In the genomic region with DNA sequence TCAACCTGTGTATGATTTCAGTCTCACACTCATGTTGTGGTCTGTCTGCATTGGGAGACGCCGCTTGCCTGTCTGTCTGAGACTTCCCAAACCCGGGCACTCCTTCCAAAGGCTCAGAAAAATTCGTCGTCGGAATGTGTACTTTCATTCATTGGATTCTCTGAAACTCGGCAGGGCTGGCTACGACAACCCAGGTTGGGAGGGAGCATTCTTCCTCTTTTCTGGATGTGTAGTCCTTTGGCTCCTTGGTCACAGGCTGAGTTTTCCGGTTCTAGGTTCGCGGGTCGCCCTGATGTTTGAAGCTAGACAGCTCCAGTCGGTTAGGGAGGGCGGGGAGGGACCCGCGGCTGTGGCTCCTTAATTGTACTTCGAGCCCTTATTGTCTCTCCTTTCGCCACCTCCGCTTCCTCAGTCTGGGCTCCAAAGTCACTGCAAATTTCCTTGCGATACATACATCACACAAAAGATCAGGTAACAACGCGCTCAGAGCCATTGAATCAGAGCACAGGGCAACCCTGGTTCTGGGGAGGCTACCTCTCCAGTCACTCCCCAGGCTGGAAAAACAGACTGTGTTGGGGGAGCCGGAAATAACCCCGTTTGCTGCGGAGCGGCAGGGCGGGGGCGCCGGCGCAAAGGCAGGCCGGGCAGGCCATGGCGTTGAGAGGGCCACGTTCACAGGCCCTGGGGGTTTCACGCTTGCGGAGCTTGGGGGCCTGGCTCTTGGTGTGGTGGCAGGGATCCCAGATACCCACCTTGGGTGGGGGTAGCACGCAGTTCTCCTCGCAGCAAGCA, we compare ENCODE assay signal across 11 mouse cellular contexts. TPM values are rescaled to one million over a fixed set of nuclear protein-coding genes. Genes with fewer than 3 reads are reported as not detected.
DNase-seq lines count a peak whose midpoint lies in the region; ATAC-seq and TF ChIP-seq lines count a peak whose summit lies in the region.
"Had no signal": no experiment of that assay in that cellular context is flagged by ENCODE, and none has a peak within 500 bp of the region (broad histone marks: within the 10 kb centered on the region; RNA-seq: fewer than 3 reads in every experiment).

No protein-coding gene starts in this region.

- no peak for TF ChIP-seq EP300 in heart, postnatal 0 days (IDR thresholded peaks at IDR 0.05; ENCODE audit: low read depth)

- no peak for DNase-seq in kidney, postnatal 14 days
- no peak for DNase-seq in ES-E14 (ENCODE audit: low read depth, low spot score)
- no peak for DNase-seq in heart, postnatal 0 days (ENCODE audit: low spot score)
- DNase-seq in spleen, postnatal 4 days (ENCODE audit: low spot score in 2 of 2) = no peak
- DNase-seq in right cerebral cortex, postnatal 4 days = no peak
- DNase-seq in adrenal gland, adult 8-10 months = no peak
- DNase-seq: adrenal gland, postnatal 25 days had no signal

- peaks cover 75% of the 10 kb centered on the region for H3K4me1 ChIP-seq in kidney, embryonic 15.5 days
- peaks cover 0 to 6% of the 10 kb centered on the region in 2 experiments; a peak in 1 of 4 replicates for H3K4me1 ChIP-seq in ES-E14 (ENCODE audit: control insufficient read depth in 2 of 2, insufficient read depth in 2 of 2, low read length in 2 of 2, poor library complexity in 1 of 2)
- H3K4me1 ChIP-seq in heart, postnatal 0 days (ENCODE audit: control insufficient read depth, insufficient read depth) = peaks cover 9% of the 10 kb centered on the region

- peak overlapping the region; percentile 77 for H3K4me2 ChIP-seq in kidney, embryonic 15.5 days
- peak overlapping the region; percentile 47 for H3K4me2 ChIP-seq in heart, postnatal 0 days (ENCODE audit: low read depth, low read length)
- H3K4me2 ChIP-seq in myocyte (ENCODE audit: low read depth) = peak overlapping the region; percentile 95

- no peaks in the 10 kb centered on the region for H3K36me3 ChIP-seq in kidney, embryonic 15.5 days
- H3K36me3 ChIP-seq in ES-E14 (ENCODE audit: control insufficient read depth, insufficient read depth, low read length, poor library complexity, severe bottlenecking) = no peaks in the 10 kb centered on the region
- no peaks in the 10 kb centered on the region for H3K36me3 ChIP-seq in heart, postnatal 0 days (replicated peaks; ENCODE audit: control insufficient read depth, insufficient read depth, low read length)
- no peaks in the 10 kb centered on the region for H3K36me3 ChIP-seq in myocyte (ENCODE audit: control insufficient read depth, insufficient read depth)

- no peak for TF ChIP-seq CTCF in heart, postnatal 0 days (IDR thresholded peaks at IDR 0.05; ENCODE audit: low read depth)

- in situ Hi-C loops in ES-E14 (cut with MboI; ENCODE audit: low sequenced_read_pairs in 2 of 2, unreplicated experiment in 2 of 2) = loop anchor here in 1 of 2 experiments (25.0 kb wide), 1 partner anchor 335 kb away; a partner anchor contains a TSS

- under 1% methylated on average over 37 of the region's 37 CpGs for whole genome bisulfite sequencing in kidney, embryonic 15.5 days
- 2% methylated on average over 37 of the region's 37 CpGs for WGBS in heart, postnatal 0 days

- H3K27ac ChIP-seq in kidney, embryonic 15.5 days = peak overlapping the region; percentile 96
- H3K27ac ChIP-seq in ES-E14 (ENCODE audit: insufficient read depth, low read depth, low read length, poor library complexity, severe bottlenecking) = no peak overlapping the region
- no peak overlapping the region for H3K27ac ChIP-seq in heart, postnatal 0 days (ENCODE audit: low read depth)

- H3K9me3 ChIP-seq in kidney, embryonic 15.5 days (replicated peaks) = no peaks in the 10 kb centered on the region
- no peaks in the 10 kb centered on the region for H3K9me3 ChIP-seq in ES-E14 (ENCODE audit: control insufficient read depth, insufficient read depth, low read depth, low read length)
- no peaks in the 10 kb centered on the region for H3K9me3 ChIP-seq in heart, postnatal 0 days (replicated peaks; ENCODE audit: control insufficient read depth, low read length)

- H3ac ChIP-seq in myocyte (ENCODE audit: control insufficient read depth, insufficient read length) = peak overlapping the region; percentile 64

- H3K9ac ChIP-seq in kidney, embryonic 15.5 days = peak overlapping the region; percentile 75
- H3K9ac ChIP-seq in ES-E14 (ENCODE audit: insufficient read depth, low read depth, low read length, poor library complexity, severe bottlenecking) = no peak overlapping the region
- no peak overlapping the region for H3K9ac ChIP-seq in heart, postnatal 0 days (replicated peaks; ENCODE audit: low read depth, low read length)

- H3K4me3 ChIP-seq in kidney, embryonic 15.5 days (replicated peaks) = peak overlapping the region; percentile 65
- H3K4me3 ChIP-seq in ES-E14 (ENCODE audit: insufficient read depth in 1 of 2, low read depth in 1 of 2, low read length in 2 of 2, poor library complexity in 1 of 2, severe bottlenecking in 1 of 2) = peak overlapping the region; percentile 2 to 18; a peak in 2 of 4 replicates
- H3K4me3 ChIP-seq in heart, postnatal 0 days (ENCODE audit: low read depth, low read length) = peak overlapping the region; percentile 31
- H3K4me3 ChIP-seq in myocyte = peak overlapping the region; percentile 92
- H3K4me3 ChIP-seq: erythroblast, embryonic 14.5 days had no signal

- H3K27me3 ChIP-seq in kidney, embryonic 15.5 days = peaks cover 75% of the 10 kb centered on the region
- H3K27me3 ChIP-seq in heart, postnatal 0 days (ENCODE audit: control insufficient read depth, insufficient read depth, low read length) = peaks cover 100% of the 10 kb centered on the region
- no peaks in the 10 kb centered on the region for H3K27me3 ChIP-seq in myocyte (ENCODE audit: control insufficient read depth, insufficient read depth, insufficient read length)

- peak; percentile 63 for TF ChIP-seq POLR2A in myocyte (IDR thresholded peaks at IDR 0.05; ENCODE audit: insufficient read length, low read depth)

- ATAC-seq in kidney, embryonic 15.5 days (replicated peaks; ENCODE audit: low FRiP score) = 0 out of 2 replicates have a peak, but pooled peaks have one; percentile 3
- no peak for ATAC-seq in heart, postnatal 0 days (ENCODE audit: insufficient read depth, low read depth)

- peaks cover 99% of the 10 kb centered on the region for H3K79me2 ChIP-seq in myocyte (ENCODE audit: control insufficient read depth, insufficient read depth)

TF ChIP-seq in ES-E14, 5 proteins besides CTCF, POLR2A, EP300 and RAD21:
- no peak for TF ChIP-seq MAFK (IDR thresholded peaks at IDR 0.05; ENCODE audit: insufficient read depth, low read depth, low read length)
- TF ChIP-seq ZC3H11A (IDR thresholded peaks at IDR 0.05; ENCODE audit: borderline replicate concordance, low read depth, low read length) = no peak
- no peak for TF ChIP-seq ZNF384 (IDR thresholded peaks at IDR 0.05; ENCODE audit: low read depth, low read length)
- no peak for TF ChIP-seq CHD2 (IDR thresholded peaks at IDR 0.05; ENCODE audit: low read depth, low read length)
- no peak for TF ChIP-seq HCFC1 (IDR thresholded peaks at IDR 0.05; ENCODE audit: borderline replicate concordance, insufficient read depth, low read length)
TF ChIP-seq in ES-E14: peak in this region for 0.

TF ChIP-seq in myocyte, 11 proteins besides CTCF, POLR2A, EP300 and RAD21:
- TF ChIP-seq CEBPB (IDR thresholded peaks at IDR 0.05; ENCODE audit: insufficient read depth, poor library complexity, severe bottlenecking) = no peak
- peak; percentile 71 for TF ChIP-seq POLR2AphosphoS2 (IDR thresholded peaks at IDR 0.05; ENCODE audit: insufficient read length, low read depth)
- TF ChIP-seq USF1 (IDR thresholded peaks at IDR 0.05; ENCODE audit: low read depth) = no peak
- TF ChIP-seq E2F4 (IDR thresholded peaks at IDR 0.05; ENCODE audit: insufficient read depth) = no peak
TF ChIP-seq in myocyte: peak in this region for 1.

RNA-seq across cellular contexts. Expression of a gene that starts 0.6 kb away (rescaled TPM):
- polyA plus RNA-seq in kidney, embryonic 15.5 days (2015; fragmentation: Nextera tagmentation; extraction: Ambion mirVana) = 10.0 and 10.7 TPM in 2 replicates
- total RNA-seq in ES-E14 (2012; rRNA removed) = 0.54 TPM in 1 of 2 replicates, not detected in the other
- total RNA-seq in heart, postnatal 0 days (2014; rRNA removed; ENCODE audit: low replicate concordance) = not detected in 2 replicates
- not detected in 2 replicates for polyA plus RNA-seq in heart, postnatal 0 days (2015; fragmentation: Nextera tagmentation; extraction: Ambion mirVana)
- 10.5 TPM for polyA plus RNA-seq in myocyte (2012; fragmentation: generic; extraction: Trizol)
- under 1 TPM; 0.52 to 0.99 (median 0.83) TPM for total RNA-seq in adrenal gland, adult 8-10 months (2022)
- total RNA-seq: layer of hippocampus, adult 8-10 months had no signal
- polyA plus RNA-seq: erythroblast, embryonic 14.5 days had no signal

RNA-seq across cellular contexts. Expression of a gene that starts 9.6 kb away (rescaled TPM):
- polyA plus RNA-seq in kidney, embryonic 15.5 days (2015; fragmentation: Nextera tagmentation; extraction: Ambion mirVana) = 3.6 and 4.8 TPM in 2 replicates
- 0.22 TPM in 1 of 2 replicates, not detected in the other for total RNA-seq in ES-E14 (2012; rRNA removed)
- total RNA-seq in heart, postnatal 0 days (2014; rRNA removed; ENCODE audit: low replicate concordance) = 0.15 TPM in 1 of 2 replicates, not detected in the other
- polyA plus RNA-seq in heart, postnatal 0 days (2015; fragmentation: Nextera tagmentation; extraction: Ambion mirVana) = not detected in 2 replicates
- 1.2 TPM for polyA plus RNA-seq in myocyte (2012; fragmentation: generic; extraction: Trizol)
- 10 to 100 TPM in 2 of 4 experiments, 1 to 10 TPM in 2; 6.4 to 16.0 (median 11.4) TPM for total RNA-seq in adrenal gland, adult 8-10 months (2022)
- total RNA-seq: layer of hippocampus, adult 8-10 months had no signal
- polyA plus RNA-seq: erythroblast, embryonic 14.5 days had no signal

RNA-seq across cellular contexts. Expression of a gene that starts 10.2 kb away (rescaled TPM):
- 52.4 and 53.5 TPM in 2 replicates for polyA plus RNA-seq in kidney, embryonic 15.5 days (2015; fragmentation: Nextera tagmentation; extraction: Ambion mirVana)
- total RNA-seq in ES-E14 (2012; rRNA removed) = 0.58 TPM in 1 of 2 replicates, not detected in the other
- not detected in 2 replicates for total RNA-seq in heart, postnatal 0 days (2014; rRNA removed; ENCODE audit: low replicate concordance)
- not detected in 2 replicates for polyA plus RNA-seq in heart, postnatal 0 days (2015; fragmentation: Nextera tagmentation; extraction: Ambion mirVana)
- polyA plus RNA-seq in myocyte (2012; fragmentation: generic; extraction: Trizol) = 43.5 TPM
- total RNA-seq in adrenal gland, adult 8-10 months (2022) = under 1 TPM in 2 of 4 experiments, not detected in 2; 0.12 to 0.17 TPM
- total RNA-seq: layer of hippocampus, adult 8-10 months had no signal
- polyA plus RNA-seq: erythroblast, embryonic 14.5 days had no signal

RNA-seq across cellular contexts. Expression of a gene that starts 13.6 kb away (rescaled TPM):
- polyA plus RNA-seq in kidney, embryonic 15.5 days (2015; fragmentation: Nextera tagmentation; extraction: Ambion mirVana) = 8.7 and 11.1 TPM in 2 replicates
- total RNA-seq in ES-E14 (2012; rRNA removed) = 0.22 TPM in 1 of 2 replicates, not detected in the other
- not detected in 2 replicates for total RNA-seq in heart, postnatal 0 days (2014; rRNA removed; ENCODE audit: low replicate concordance)
- polyA plus RNA-seq in heart, postnatal 0 days (2015; fragmentation: Nextera tagmentation; extraction: Ambion mirVana) = not detected in 2 replicates
- polyA plus RNA-seq in myocyte (2012; fragmentation: generic; extraction: Trizol) = 0.71 TPM
- 10 to 100 TPM; 30.1 to 35.8 (median 32.2) TPM for total RNA-seq in adrenal gland, adult 8-10 months (2022)
- total RNA-seq: layer of hippocampus, adult 8-10 months had no signal
- polyA plus RNA-seq: erythroblast, embryonic 14.5 days had no signal

RNA-seq across cellular contexts. Expression of a gene that starts 21.2 kb away (rescaled TPM):
- polyA plus RNA-seq in kidney, embryonic 15.5 days (2015; fragmentation: Nextera tagmentation; extraction: Ambion mirVana) = 10.9 and 11.0 TPM in 2 replicates
- total RNA-seq in ES-E14 (2012; rRNA removed) = 0.32 and 0.58 TPM in 2 replicates
- total RNA-seq in heart, postnatal 0 days (2014; rRNA removed; ENCODE audit: low replicate concordance) = not detected in 2 replicates
- polyA plus RNA-seq in heart, postnatal 0 days (2015; fragmentation: Nextera tagmentation; extraction: Ambion mirVana) = 0.12 TPM in 1 of 2 replicates, not detected in the other
- 14.0 TPM for polyA plus RNA-seq in myocyte (2012; fragmentation: generic; extraction: Trizol)
- total RNA-seq in adrenal gland, adult 8-10 months (2022) = 10 to 100 TPM; 52.9 to 79.0 (median 59.6) TPM
- total RNA-seq: layer of hippocampus, adult 8-10 months had no signal
- polyA plus RNA-seq: erythroblast, embryonic 14.5 days had no signal

Comparison
In these comparisons a context has a peak if more than half of its experiments do, and no peak if none do; other contexts are left out.
1. H3K4me3 ChIP-seq: peak in every context shown above with its lines; median percentile 92 in myocyte; 65 in kidney, embryonic 15.5 days; 31 in heart, postnatal 0 days; 10 in ES-E14.